Mouse (Mus musculus) megakaryocyte-erythroid progenitor cell, adult 5 weeks (primary cell): ENCODE results near the gene Zpld1. TPM values are rescaled to one million over a fixed set of nuclear protein-coding genes. Genes with fewer than 3 reads are reported as not detected.

Experiments
- polyA plus RNA-seq: library from polyadenylated mRNA; stranded (reverse); fragments of >175 nt; gene quantifications from 2 replicates; pipeline ENCODE4 v1.2.3, GENCODE M21; 2012

Zpld1 gene
- polyA plus RNA-seq, result not detected in 2 replicates

GRCm38 (mm10) chr16:55297886-55298285, at the start of gene Zpld1:
TSS of gene Zpld1 (minus strand) at chr16:55297986.

